In the genomic region with DNA sequence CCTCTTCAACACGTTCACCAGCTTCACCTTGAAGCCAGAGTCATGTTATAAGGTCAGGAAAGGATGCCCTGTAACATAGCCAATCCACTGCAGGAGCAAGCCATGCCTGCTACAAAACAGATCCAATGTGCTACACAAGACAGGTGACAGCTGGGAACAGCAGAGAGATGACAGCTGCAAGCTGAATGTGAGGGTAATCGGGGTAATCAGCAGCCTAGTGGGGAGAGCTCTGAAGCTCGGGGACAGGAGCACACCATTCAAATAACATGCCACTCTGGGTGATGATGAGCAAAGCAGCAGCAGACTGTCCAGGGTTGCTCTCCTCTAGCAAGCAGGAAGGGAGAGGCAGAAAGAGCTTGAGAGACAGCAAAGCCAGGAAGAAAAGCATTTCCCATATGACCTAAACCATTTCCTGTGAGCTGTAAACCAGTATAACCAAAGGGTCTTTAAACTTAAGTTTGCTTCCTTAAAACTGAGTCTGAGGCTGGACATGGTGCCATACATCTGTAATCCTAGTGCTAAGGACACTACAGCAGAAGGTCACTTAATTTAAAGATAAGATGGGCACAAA, we compare ENCODE assay signal across 8 mouse cellular contexts. TPM values are rescaled to one million over a fixed set of nuclear protein-coding genes. Genes with fewer than 3 reads are reported as not detected.
DNase-seq lines count a peak whose midpoint lies in the region; ATAC-seq and TF ChIP-seq lines count a peak whose summit lies in the region.

No protein-coding gene starts in this region.

- H3K4me2 ChIP-seq in lung, embryonic 16.5 days (ENCODE audit: low read depth, low read length) = peak overlapping the region; percentile 36
- H3K4me2 ChIP-seq in intestine, postnatal 0 days (replicated peaks; ENCODE audit: low read depth) = 0 out of 2 replicates have a peak overlapping the region, but pooled peaks have one; percentile 9
- no peak overlapping the region for H3K4me2 ChIP-seq in midbrain, embryonic 13.5 days (replicated peaks)

- H3K4me1 ChIP-seq in lung, embryonic 16.5 days (replicated peaks; ENCODE audit: control insufficient read depth, insufficient read depth, low read length) = peaks cover 13% of the 10 kb centered on the region; the same call in 1 of the 2 replicates
- H3K4me1 ChIP-seq in intestine, postnatal 0 days (replicated peaks; ENCODE audit: control insufficient read depth, insufficient read depth, low read length) = peaks cover 4% of the 10 kb centered on the region; the same call in 1 of the 2 replicates
- peaks cover 21% of the 10 kb centered on the region for H3K4me1 ChIP-seq in midbrain, embryonic 13.5 days (replicated peaks)
- no peaks in the 10 kb centered on the region for H3K4me1 ChIP-seq in cerebellum, adult 2 months (ENCODE audit: control insufficient read depth, insufficient read depth, low read length)

- H3K27ac ChIP-seq in lung, embryonic 16.5 days (ENCODE audit: low read length) = peak overlapping the region; percentile 71
- H3K27ac ChIP-seq in intestine, postnatal 0 days (ENCODE audit: low read depth, low read length) = no peak overlapping the region
- no peak overlapping the region for H3K27ac ChIP-seq in midbrain, embryonic 13.5 days
- no peak overlapping the region for H3K27ac ChIP-seq in cerebellum, adult 2 months (ENCODE audit: insufficient read depth, low read length)

- WGBS in lung, embryonic 16.5 days = 36% methylated on average over 3 of the region's 3 CpGs
- 31% methylated on average over 3 of the region's 3 CpGs for WGBS in intestine, postnatal 0 days
- WGBS in midbrain, embryonic 13.5 days = 41% methylated on average over 3 of the region's 3 CpGs
- 17% methylated on average over 3 of the region's 3 CpGs for WGBS in cerebellum, adult 2 months

- no peaks in the 10 kb centered on the region for H3K9me3 ChIP-seq in lung, embryonic 16.5 days (ENCODE audit: control insufficient read depth, low read length)
- no peaks in the 10 kb centered on the region for H3K9me3 ChIP-seq in intestine, postnatal 0 days (ENCODE audit: control insufficient read depth)
- H3K9me3 ChIP-seq in midbrain, embryonic 13.5 days = no peaks in the 10 kb centered on the region

- no peak for TF ChIP-seq POLR2A in cerebellum, adult 2 months (IDR thresholded peaks at IDR 0.05; ENCODE audit: borderline replicate concordance, insufficient read depth, low read length)

- peak overlapping the region; percentile 37; the same call in 1 of the 2 replicates for H3K9ac ChIP-seq in lung, embryonic 16.5 days (ENCODE audit: low read length)
- no peak overlapping the region for H3K9ac ChIP-seq in intestine, postnatal 0 days (ENCODE audit: low read depth, low read length)
- no peak overlapping the region for H3K9ac ChIP-seq in midbrain, embryonic 13.5 days (replicated peaks)

- TF ChIP-seq CTCF in intestine, postnatal 0 days (IDR thresholded peaks at IDR 0.05; ENCODE audit: low read depth) = no peak
- TF ChIP-seq CTCF in cerebellum, adult 2 months (IDR thresholded peaks at IDR 0.05; ENCODE audit: borderline replicate concordance, insufficient read depth, low read depth, low read length) = no peak

- H3K4me3 ChIP-seq in lung, embryonic 16.5 days (ENCODE audit: low read length) = no peak overlapping the region
- H3K4me3 ChIP-seq in intestine, postnatal 0 days (ENCODE audit: low read depth, low read length) = no peak overlapping the region
- H3K4me3 ChIP-seq in midbrain, embryonic 13.5 days (replicated peaks) = no peak overlapping the region
- no peak overlapping the region for H3K4me3 ChIP-seq in cerebellum, adult 2 months (replicated peaks; ENCODE audit: insufficient read depth, low read depth, low read length)

- H3K27me3 ChIP-seq in lung, embryonic 16.5 days (ENCODE audit: control insufficient read depth, insufficient read depth, low read depth, low read length) = no peaks in the 10 kb centered on the region
- H3K27me3 ChIP-seq in intestine, postnatal 0 days (replicated peaks; ENCODE audit: control insufficient read depth, insufficient read depth, low read length) = no peaks in the 10 kb centered on the region
- H3K27me3 ChIP-seq in midbrain, embryonic 13.5 days = no peaks in the 10 kb centered on the region
- H3K27me3 ChIP-seq in cerebellum, adult 2 months (ENCODE audit: control insufficient read depth, insufficient read depth, low read length) = no peaks in the 10 kb centered on the region

- ATAC-seq in lung, embryonic 16.5 days (ENCODE audit: low read depth) = no peak
- ATAC-seq in intestine, postnatal 0 days = no peak
- ATAC-seq in midbrain, embryonic 13.5 days = no peak

- no peaks in the 10 kb centered on the region for H3K36me3 ChIP-seq in lung, embryonic 16.5 days (ENCODE audit: control insufficient read depth, insufficient read depth, low read length)
- no peaks in the 10 kb centered on the region for H3K36me3 ChIP-seq in intestine, postnatal 0 days (ENCODE audit: control insufficient read depth, insufficient read depth)
- no peaks in the 10 kb centered on the region for H3K36me3 ChIP-seq in midbrain, embryonic 13.5 days

- no peak for DNase-seq in lung, adult 18-20 months
- peak; percentile 2 for DNase-seq in embryo, embryonic 9.5 days (ENCODE audit: extremely low spot score)
- peak; percentile 3 to 26 for DNase-seq in thymus, adult 18-20 months
- no peak for DNase-seq in testis, postnatal 14 days (ENCODE audit: low spot score)
- DNase-seq in cerebellum, adult 2 months = no peak

RNA-seq across cellular contexts. Expression of a gene that starts 2.9 kb away (rescaled TPM):
- polyA plus RNA-seq in lung, embryonic 16.5 days (2015; fragmentation: Nextera tagmentation; extraction: Ambion mirVana) = 2.1 TPM in 2 replicates
- 0.51 and 0.65 TPM in 2 replicates for polyA plus RNA-seq in intestine, postnatal 0 days (2015; fragmentation: Nextera tagmentation; extraction: Ambion mirVana)
- 1.0 and 1.1 TPM in 2 replicates for polyA plus RNA-seq in midbrain, embryonic 13.5 days (2015; fragmentation: Nextera tagmentation; extraction: Ambion mirVana)
- polyA plus RNA-seq in cerebellum, adult 2 months (2012; rRNA removed) = 0.35 and 0.38 TPM in 2 replicates

Comparison
In these comparisons a context has a peak if more than half of its experiments do, and no peak if none do; other contexts are left out.
1. DNase-seq: peak in embryo, embryonic 9.5 days (single experiment) and thymus, adult 18-20 months (2 of 2); none in lung, adult 18-20 months (0 of 2), testis, postnatal 14 days (single experiment) and cerebellum, adult 2 months (0 of 2).